ENCODE assay signal across 8 mouse cellular contexts in genomic region chr7:16175542-16175931, GRCm38 (mm10). TPM values are rescaled to one million over a fixed set of nuclear protein-coding genes. Genes with fewer than 3 reads are reported as not detected.
DNase-seq lines count a peak whose midpoint lies in the region; ATAC-seq and TF ChIP-seq lines count a peak whose summit lies in the region.

No protein-coding gene starts in this region.

- H3K9me3 ChIP-seq in E14TG2a.4 (ENCODE audit: low read length) = no peaks in the 10 kb centered on the region
- H3K9me3 ChIP-seq in forebrain, embryonic 16.5 days (ENCODE audit: control insufficient read depth, low read length) = no peaks in the 10 kb centered on the region
- H3K9me3 ChIP-seq in midbrain, embryonic 10.5 days (replicated peaks) = no peaks in the 10 kb centered on the region

- H3K4me2 ChIP-seq in forebrain, embryonic 16.5 days (ENCODE audit: low read length) = peak overlapping the region; percentile 58

- peak overlapping the region; percentile 60 for H3K4me3 ChIP-seq in heart, adult 2 months
- peak overlapping the region; percentile 82 for H3K4me3 ChIP-seq in E14TG2a.4 (replicated peaks; ENCODE audit: low read length)
- peak overlapping the region; percentile 82 for H3K4me3 ChIP-seq in forebrain, embryonic 16.5 days (replicated peaks; ENCODE audit: low read length)
- H3K4me3 ChIP-seq in midbrain, embryonic 10.5 days = peak overlapping the region; percentile 88

- no peaks in the 10 kb centered on the region for H3K79me2 ChIP-seq in heart, adult 2 months (replicated peaks; ENCODE audit: control insufficient read depth, insufficient read depth, low read length)

- no peaks in the 10 kb centered on the region for H3K36me3 ChIP-seq in heart, adult 2 months (ENCODE audit: control insufficient read depth, insufficient read depth, low read length)
- no peaks in the 10 kb centered on the region for H3K36me3 ChIP-seq in E14TG2a.4 (ENCODE audit: insufficient read depth, low read length)
- peaks cover 18% of the 10 kb centered on the region for H3K36me3 ChIP-seq in forebrain, embryonic 16.5 days (ENCODE audit: control insufficient read depth, insufficient read depth)
- H3K36me3 ChIP-seq in midbrain, embryonic 10.5 days = peaks cover 35% of the 10 kb centered on the region

- DNase-seq in heart, adult 2 months = no peak
- DNase-seq in heart, adult 9 months (ENCODE audit: low spot score in 2 of 2) = no peak
- no peak for DNase-seq in midbrain, embryonic 10.5 days (ENCODE audit: low spot score)
- DNase-seq in retina, postnatal 1 day = no peak
- no peak for DNase-seq in adrenal gland, adult 2 months
- DNase-seq in layer of hippocampus, postnatal 10 days (ENCODE audit: low spot score in 2 of 2) = no peak

- intact Hi-C loops in heart, adult 2 months (cut with DNase I) = loop anchor here (5.0 kb wide), 1 partner anchor 48 kb away; the partner anchor contains the start of gene Slc8a2

- TF ChIP-seq EP300 in heart, adult 2 months (IDR thresholded peaks at IDR 0.05; ENCODE audit: insufficient read depth, low read depth, low read length) = no peak

- H3K4me1 ChIP-seq in heart, adult 2 months (ENCODE audit: control insufficient read depth, insufficient read depth, low read length) = no peaks in the 10 kb centered on the region
- peaks cover 30% of the 10 kb centered on the region for H3K4me1 ChIP-seq in E14TG2a.4 (replicated peaks; ENCODE audit: low read depth, low read length)
- peaks cover 27% of the 10 kb centered on the region for H3K4me1 ChIP-seq in forebrain, embryonic 16.5 days (replicated peaks; ENCODE audit: control insufficient read depth, insufficient read depth, low read length)
- H3K4me1 ChIP-seq in midbrain, embryonic 10.5 days = peaks cover 54% of the 10 kb centered on the region

- H3K9ac ChIP-seq in heart, adult 2 months (ENCODE audit: low read depth, low read length) = peak overlapping the region; percentile 82
- peak overlapping the region; percentile 88 for H3K9ac ChIP-seq in forebrain, embryonic 16.5 days (replicated peaks; ENCODE audit: low read depth, low read length)

- TF ChIP-seq POLR2A in heart, adult 2 months (IDR thresholded peaks at IDR 0.05; ENCODE audit: insufficient read depth, low read depth, low read length) = no peak

- H3K27ac ChIP-seq in heart, adult 2 months = peak overlapping the region; percentile 59
- peak overlapping the region; percentile 65 for H3K27ac ChIP-seq in forebrain, embryonic 16.5 days (ENCODE audit: low read length)
- peak overlapping the region; percentile 89 for H3K27ac ChIP-seq in midbrain, embryonic 10.5 days (replicated peaks)

- peak; percentile 41 for ATAC-seq in forebrain, embryonic 16.5 days

- H3K27me3 ChIP-seq in heart, adult 2 months (ENCODE audit: control insufficient read depth, insufficient read depth, low read length) = peaks cover 2% of the 10 kb centered on the region; the same call in 1 of the 2 replicates
- peaks cover 60% of the 10 kb centered on the region for H3K27me3 ChIP-seq in E14TG2a.4 (ENCODE audit: insufficient read depth, low read length)
- H3K27me3 ChIP-seq in forebrain, embryonic 16.5 days (replicated peaks; ENCODE audit: control insufficient read depth, insufficient read depth, low read length) = no peaks in the 10 kb centered on the region
- H3K27me3 ChIP-seq in midbrain, embryonic 10.5 days (ENCODE audit: low read depth, poor library complexity, severe bottlenecking) = peaks cover 4% of the 10 kb centered on the region; the same call in 1 of the 2 replicates

- WGBS in heart, adult 2 months = 4% methylated on average over 10 of the region's 10 CpGs
- 0% methylated on average over 10 of the region's 10 CpGs for WGBS in forebrain, embryonic 16.5 days
- WGBS in midbrain, embryonic 10.5 days = 1% methylated on average over 10 of the region's 10 CpGs

- TF ChIP-seq CTCF in heart, adult 2 months (IDR thresholded peaks at IDR 0.05) = no peak
- TF ChIP-seq CTCF in E14TG2a.4 (conservative IDR thresholded peaks at IDR 0.05; ENCODE audit: low read length) = no peak

RNA-seq across cellular contexts. Expression of gene Meis3, which starts 0.6 kb away (rescaled TPM):
- 1 to 10 TPM; 4.3 to 4.6 TPM for total RNA-seq in heart, adult 2 months (2021)
- 7.4 and 8.7 TPM in 2 replicates for polyA plus RNA-seq in heart, adult 2 months (2012; rRNA removed)
- polyA plus RNA-seq in forebrain, embryonic 16.5 days (2015; fragmentation: Nextera tagmentation; extraction: Ambion mirVana) = 99.6 and 118 TPM in 2 replicates
- 80.7 and 99.3 TPM in 2 replicates for polyA plus RNA-seq in midbrain, embryonic 10.5 days (2016; fragmentation: Nextera tagmentation; extraction: Ambion mirVana)
- total RNA-seq in adrenal gland, adult 2 months (2021) = 10 to 100 TPM; 11.5 to 13.8 TPM
- 59.3 and 60.9 TPM in 2 replicates for polyA plus RNA-seq in adrenal gland, adult 2 months (2012; rRNA removed)
- total RNA-seq in layer of hippocampus, postnatal 10 days (2021) = 10 to 100 TPM; 36.2 to 41.5 TPM

RNA-seq across cellular contexts. Expression of gene Slc8a2, which starts 45.9 kb away (rescaled TPM):
- under 1 TPM; 0.50 to 0.84 TPM for total RNA-seq in heart, adult 2 months (2021)
- polyA plus RNA-seq in heart, adult 2 months (2012; rRNA removed) = 0.61 and 0.96 TPM in 2 replicates
- polyA plus RNA-seq in forebrain, embryonic 16.5 days (2015; fragmentation: Nextera tagmentation; extraction: Ambion mirVana) = 0.72 and 1.1 TPM in 2 replicates
- 0.21 and 0.25 TPM in 2 replicates for polyA plus RNA-seq in midbrain, embryonic 10.5 days (2016; fragmentation: Nextera tagmentation; extraction: Ambion mirVana)
- 1 to 10 TPM; 2.0 to 2.6 TPM for total RNA-seq in adrenal gland, adult 2 months (2021)
- polyA plus RNA-seq in adrenal gland, adult 2 months (2012; rRNA removed) = 2.7 and 3.1 TPM in 2 replicates
- 100 to 1,000 TPM; 282 to 292 TPM for total RNA-seq in layer of hippocampus, postnatal 10 days (2021)

RNA-seq across cellular contexts. Expression of gene Dhx34, which starts 46.3 kb away (rescaled TPM):
- total RNA-seq in heart, adult 2 months (2021) = 1 to 10 TPM; 6.1 to 8.9 TPM
- polyA plus RNA-seq in heart, adult 2 months (2012; rRNA removed) = 13.2 and 15.8 TPM in 2 replicates
- 13.9 and 15.5 TPM in 2 replicates for polyA plus RNA-seq in forebrain, embryonic 16.5 days (2015; fragmentation: Nextera tagmentation; extraction: Ambion mirVana)
- polyA plus RNA-seq in midbrain, embryonic 10.5 days (2016; fragmentation: Nextera tagmentation; extraction: Ambion mirVana) = 19.9 and 20.2 TPM in 2 replicates
- 10 to 100 TPM; 10.3 to 12.6 TPM for total RNA-seq in adrenal gland, adult 2 months (2021)
- 37.1 and 44.3 TPM in 2 replicates for polyA plus RNA-seq in adrenal gland, adult 2 months (2012; rRNA removed)
- 10 to 100 TPM; 10.8 to 11.3 TPM for total RNA-seq in layer of hippocampus, postnatal 10 days (2021)

RNA-seq across cellular contexts. Expression of gene Kptn, which starts 55.8 kb away (rescaled TPM):
- total RNA-seq in heart, adult 2 months (2021) = 10 to 100 TPM; 17.8 to 20.6 TPM
- polyA plus RNA-seq in heart, adult 2 months (2012; rRNA removed) = 38.3 and 45.2 TPM in 2 replicates
- polyA plus RNA-seq in forebrain, embryonic 16.5 days (2015; fragmentation: Nextera tagmentation; extraction: Ambion mirVana) = 40.9 and 53.2 TPM in 2 replicates
- polyA plus RNA-seq in midbrain, embryonic 10.5 days (2016; fragmentation: Nextera tagmentation; extraction: Ambion mirVana) = 28.8 and 30.6 TPM in 2 replicates
- total RNA-seq in adrenal gland, adult 2 months (2021) = 10 to 100 TPM; 16.8 to 20.0 TPM
- 27.0 and 31.0 TPM in 2 replicates for polyA plus RNA-seq in adrenal gland, adult 2 months (2012; rRNA removed)
- total RNA-seq in layer of hippocampus, postnatal 10 days (2021) = 10 to 100 TPM; 33.3 to 39.1 TPM
